Comparison of ENCODE assay signal across 8 mouse cellular contexts in genomic region chr1:87509561-87510165, GRCm38 (mm10). TPM values are rescaled to one million over a fixed set of nuclear protein-coding genes. Genes with fewer than 3 reads are reported as not detected.
A peak's percentile ranks its signal among the peaks of the same experiment; 100 is the strongest.
DNase-seq lines count a peak whose midpoint lies in the region; ATAC-seq lines count a peak whose summit lies in the region.

TSS of gene Neu2 (plus strand) at chr1:87509889.

- DNase-seq in cerebellum, adult 11-12 months, result peak; percentile 19
- DNase-seq in cerebellum, postnatal 4 days (ENCODE audit: low spot score in 2 of 2), result no peak
- DNase-seq in urinary bladder, adult 2 months (ENCODE audit: low spot score), result peak; percentile 26
- no peak for DNase-seq in urinary bladder, postnatal 10 days (ENCODE audit: low spot score)
- peak; percentile 56 for DNase-seq in kidney, postnatal 10 days
- DNase-seq in T-cell, adult 2 months (ENCODE audit: low spot score), result no peak

- peaks cover 4 to 12% of the 10 kb centered on the region in 2 experiments; a peak in 3 of 4 replicates for H3K4me1 ChIP-seq in heart, embryonic 14.5 days (ENCODE audit: control insufficient read depth in 2 of 2, insufficient read depth in 2 of 2, low read length in 2 of 2)
- peaks cover 20% of the 10 kb centered on the region for H3K4me1 ChIP-seq in midbrain, embryonic 15.5 days

- H3K4me2 ChIP-seq in heart, embryonic 14.5 days (ENCODE audit: low read length), result peak within 1 kb of the TSS; percentile 100
- peak within 1 kb of the TSS; percentile 87 for H3K4me2 ChIP-seq in midbrain, embryonic 15.5 days

- H3K27me3 ChIP-seq in heart, embryonic 14.5 days (ENCODE audit: control insufficient read depth, insufficient read depth, low read length), result peaks cover 50% of the 10 kb centered on the region
- H3K27me3 ChIP-seq in midbrain, embryonic 15.5 days (replicated peaks), result peaks cover 23% of the 10 kb centered on the region

- H3K27ac ChIP-seq in heart, embryonic 14.5 days (replicated peaks in 1 of 2; ENCODE audit: control insufficient read depth in 1 of 2, insufficient read depth in 1 of 2, low read depth in 2 of 2, low read length in 2 of 2), result no peak within 1 kb of the TSS
- peak within 1 kb of the TSS; percentile 48 for H3K27ac ChIP-seq in midbrain, embryonic 15.5 days

- no peaks in the 10 kb centered on the region for H3K36me3 ChIP-seq in heart, embryonic 14.5 days (ENCODE audit: control insufficient read depth, insufficient read depth, low read length)
- no peaks in the 10 kb centered on the region for H3K36me3 ChIP-seq in midbrain, embryonic 15.5 days (replicated peaks)

- H3K9me3 ChIP-seq in heart, embryonic 14.5 days (ENCODE audit: control insufficient read depth, low read length), result peaks cover 6% of the 10 kb centered on the region; the same call in 1 of the 2 replicates
- H3K9me3 ChIP-seq in midbrain, embryonic 15.5 days, result no peaks in the 10 kb centered on the region

- 1% methylated on average over 55 of the region's 56 CpGs for WGBS in heart, embryonic 14.5 days
- WGBS in midbrain, embryonic 15.5 days, result 1% methylated on average over 56 of the region's 56 CpGs

- H3K9ac ChIP-seq in heart, embryonic 14.5 days (ENCODE audit: low read length), result peak within 1 kb of the TSS; percentile 62; the same call in 1 of the 2 replicates
- H3K9ac ChIP-seq in midbrain, embryonic 15.5 days, result peak within 1 kb of the TSS; percentile 75

- ATAC-seq in heart, embryonic 14.5 days (ENCODE audit: insufficient number of reproducible peaks, insufficient read depth, low FRiP score, low read depth), result no peak
- peak; percentile 59 for ATAC-seq in midbrain, embryonic 15.5 days (replicated peaks)

- H3K4me3 ChIP-seq in heart, embryonic 14.5 days (ENCODE audit: control insufficient read depth in 1 of 2, insufficient read depth in 1 of 2, low read depth in 1 of 2, low read length in 2 of 2), result peak within 1 kb of the TSS; percentile 52 to 66
- peak within 1 kb of the TSS; percentile 83 for H3K4me3 ChIP-seq in midbrain, embryonic 15.5 days

RNA-seq across cellular contexts. Expression of gene Neu2, which starts in this region (rescaled TPM):
- 0.93 and 1.5 TPM in 2 replicates for polyA plus RNA-seq in urinary bladder, adult 2 months (2012; rRNA removed)
- polyA plus RNA-seq in heart, embryonic 14.5 days (2014; fragmentation: Nextera tagmentation; extraction: Ambion mirVana), result not detected in 2 replicates
- polyA plus RNA-seq in midbrain, embryonic 15.5 days (2015; fragmentation: Nextera tagmentation; extraction: Ambion mirVana), result 0.15 and 0.46 TPM in 2 replicates

Comparison
In these comparisons a context has a peak if more than half of its experiments do, and no peak if none do; other contexts are left out.
1. DNase-seq: peak in cerebellum, adult 11-12 months (single experiment), urinary bladder, adult 2 months (single experiment) and kidney, postnatal 10 days (single experiment); none in cerebellum, postnatal 4 days (0 of 2), urinary bladder, postnatal 10 days (single experiment) and T-cell, adult 2 months (single experiment).
2. Peak in ATAC-seq, H3K4me3 ChIP-seq, H3K27ac ChIP-seq, H3K9ac ChIP-seq and H3K4me2 ChIP-seq in midbrain, embryonic 15.5 days; RNA of the gene not detected or under 1 TPM.